Mouse (Mus musculus): ENCODE data around the gene Olfr998. TPM values are rescaled to one million over a fixed set of nuclear protein-coding genes. Genes with fewer than 3 reads are reported as not detected.
"Not testable (repeated sequence)": the region's sequence is repeated elsewhere in the genome, so short reads cannot be mapped to it uniquely, and the experiment has no call there.

Olfr998 gene
- polyA plus RNA-seq (2012; fragmentation: generic; extraction: Trizol): not detected
- long read RNA-seq, experiment 1: 0 reads
- long read RNA-seq, experiment 2: 0 reads

DNA sequence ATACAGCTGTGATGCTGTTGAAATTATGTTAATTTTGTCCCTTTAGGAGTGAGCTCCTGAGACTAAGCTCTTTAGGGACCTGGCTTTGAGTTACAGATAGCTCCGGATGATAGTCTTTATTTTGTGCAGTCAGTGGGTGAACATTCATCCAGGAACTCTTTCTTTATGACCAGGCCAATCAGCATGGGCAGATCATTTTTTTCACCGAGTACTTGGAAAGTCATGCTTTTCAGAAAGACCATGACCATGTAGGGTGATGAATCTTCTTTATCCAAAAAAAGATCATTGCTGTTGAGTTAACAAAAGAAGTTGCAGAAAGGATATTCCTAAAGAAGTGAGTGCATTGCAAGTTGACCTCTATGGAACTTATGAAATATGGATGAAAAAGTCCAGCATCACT, at the start of gene Olfr998:
Gene Olfr998 (plus strand): TSS at position 301 of the 400 bp plus-strand sequence.
- not testable (repeated sequence) for H3K79me3 ChIP-seq (ENCODE audit: low read depth); H3K79me2 ChIP-seq (ENCODE audit: control insufficient read depth, insufficient read depth); H3K4me3 ChIP-seq (ENCODE audit: insufficient read depth, poor library complexity, severe bottlenecking); H3K36me3 ChIP-seq (ENCODE audit: control insufficient read depth, insufficient read depth); H3K27me3 ChIP-seq (ENCODE audit: control insufficient read depth, insufficient read depth, insufficient read length); H3ac ChIP-seq (ENCODE audit: control insufficient read depth, insufficient read length, low read depth)

DNA sequence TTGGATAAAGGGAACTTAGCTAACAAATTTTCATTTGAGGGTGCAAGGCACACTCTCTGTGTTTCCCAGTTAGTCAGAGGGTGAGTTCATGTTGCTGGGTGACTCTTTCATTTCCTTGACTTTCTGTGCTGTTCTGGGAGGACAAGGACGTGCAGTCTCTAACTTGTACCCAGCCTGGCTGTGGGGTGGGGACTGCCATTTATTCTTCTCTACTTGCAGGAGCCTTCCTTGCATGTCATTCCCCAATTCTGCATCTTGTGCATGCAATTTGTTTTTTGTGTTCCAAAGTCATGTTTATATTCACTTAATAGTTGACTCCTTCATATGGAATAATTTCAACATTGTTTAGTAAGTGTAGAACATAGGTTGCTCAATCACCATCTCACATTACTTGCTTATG, 33.9 kb upstream of the Olfr998 start:
- H3K79me3 ChIP-seq (ENCODE audit: low read depth): no peaks in the 10 kb centered on the region
- no peak overlapping the region for H3K4me3 ChIP-seq (ENCODE audit: insufficient read depth, poor library complexity, severe bottlenecking)
- H3K79me2 ChIP-seq (ENCODE audit: control insufficient read depth, insufficient read depth): no peaks in the 10 kb centered on the region
- H3ac ChIP-seq (ENCODE audit: control insufficient read depth, insufficient read length, low read depth): no peak overlapping the region
- H3K27me3 ChIP-seq (ENCODE audit: control insufficient read depth, insufficient read depth, insufficient read length): no peaks in the 10 kb centered on the region
- H3K36me3 ChIP-seq (ENCODE audit: control insufficient read depth, insufficient read depth): no peaks in the 10 kb centered on the region
- TF ChIP-seq CTCF (IDR thresholded peaks at IDR 0.05; ENCODE audit: control insufficient read depth, insufficient read depth, insufficient read length) (no peak), CEBPB (IDR thresholded peaks at IDR 0.05; ENCODE audit: low read depth) (no peak), USF1 (IDR thresholded peaks at IDR 0.05; ENCODE audit: low read depth) (no peak), MYOG (IDR thresholded peaks at IDR 0.05; ENCODE audit: control insufficient read depth, extremely low read depth, insufficient read length) (no peak), MAX (IDR thresholded peaks at IDR 0.05) (no peak), MYOD1 (IDR thresholded peaks at IDR 0.05; ENCODE audit: control insufficient read depth, insufficient read length, low read depth) (no peak), FOSL1 (IDR thresholded peaks at IDR 0.05; ENCODE audit: insufficient read depth, low read length, poor library complexity, severe bottlenecking) (no peak)

DNA sequence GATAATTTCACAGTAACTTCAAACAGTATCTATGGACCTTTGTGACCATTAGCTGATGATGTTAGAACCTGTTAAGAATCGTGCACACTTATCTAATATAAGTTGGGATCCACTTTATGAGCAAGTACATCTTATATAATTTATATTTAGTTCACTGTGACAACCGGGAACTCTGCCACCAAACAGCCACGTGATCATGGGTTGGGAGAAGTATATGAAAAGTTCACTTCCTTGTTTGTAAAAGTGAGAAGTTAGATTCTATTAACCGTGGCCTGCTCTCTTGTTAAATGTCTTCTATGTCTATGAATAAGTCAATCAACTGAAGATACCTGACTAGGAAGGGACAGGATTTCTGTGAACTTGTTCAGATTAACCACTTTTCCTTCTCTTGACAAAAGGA, 28.5 kb upstream of the Olfr998 start:
- H3ac ChIP-seq (ENCODE audit: control insufficient read depth, insufficient read length, low read depth): no peak overlapping the region

DNA sequence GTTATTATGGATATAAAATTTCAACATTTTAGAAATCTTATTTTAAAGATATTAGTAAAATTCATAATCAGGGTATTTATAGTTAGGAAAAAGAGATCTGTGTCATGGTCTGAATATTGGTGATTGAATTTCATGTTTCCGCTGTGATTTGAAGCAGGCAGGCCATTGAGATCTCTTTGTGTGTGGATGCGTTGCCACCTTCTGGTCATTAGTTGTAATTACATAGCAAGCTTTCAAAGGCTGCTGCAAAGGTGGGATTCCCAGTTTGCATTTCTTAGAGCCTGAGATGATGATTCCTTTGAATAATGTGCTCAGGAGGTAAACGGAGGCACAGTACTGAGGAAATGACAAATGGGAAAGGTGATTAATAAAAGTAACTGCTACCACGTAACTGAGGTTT, 27.6 kb upstream of the Olfr998 start:
- Histone ChIP-seq H3K27me3 (ENCODE audit: control insufficient read depth, insufficient read depth, insufficient read length) (no peaks in the 10 kb centered on the region), H3K4me3 (ENCODE audit: insufficient read depth, poor library complexity, severe bottlenecking) (no peak overlapping the region), H3ac (ENCODE audit: control insufficient read depth, insufficient read length, low read depth) (no peak overlapping the region), H3K79me2 (ENCODE audit: control insufficient read depth, insufficient read depth) (no peaks in the 10 kb centered on the region), H3K79me3 (ENCODE audit: low read depth) (no peaks in the 10 kb centered on the region), H3K36me3 (ENCODE audit: control insufficient read depth, insufficient read depth) (no peaks in the 10 kb centered on the region)
- no peak for TF ChIP-seq MAX (IDR thresholded peaks at IDR 0.05)
- no peak for TF ChIP-seq MYOD1 (IDR thresholded peaks at IDR 0.05; ENCODE audit: control insufficient read depth, insufficient read length, low read depth)
- TF ChIP-seq CTCF (IDR thresholded peaks at IDR 0.05; ENCODE audit: control insufficient read depth, insufficient read depth, insufficient read length): peak; percentile 13
- TF ChIP-seq FOSL1 (IDR thresholded peaks at IDR 0.05; ENCODE audit: insufficient read depth, low read length, poor library complexity, severe bottlenecking): no peak
- no peak for TF ChIP-seq MYOG (IDR thresholded peaks at IDR 0.05; ENCODE audit: control insufficient read depth, extremely low read depth, insufficient read length)

More for the DNA sequence above, 28.5 kb upstream of the Olfr998 start:
- Histone ChIP-seq H3K4me3 (ENCODE audit: insufficient read depth, poor library complexity, severe bottlenecking) (no peak overlapping the region), H3K27me3 (ENCODE audit: control insufficient read depth, insufficient read depth, insufficient read length) (no peaks in the 10 kb centered on the region), H3K79me2 (ENCODE audit: control insufficient read depth, insufficient read depth) (no peaks in the 10 kb centered on the region), H3K79me3 (ENCODE audit: low read depth) (no peaks in the 10 kb centered on the region), H3K36me3 (ENCODE audit: control insufficient read depth, insufficient read depth) (no peaks in the 10 kb centered on the region)
- TF ChIP-seq MAX (IDR thresholded peaks at IDR 0.05) (no peak), FOSL1 (IDR thresholded peaks at IDR 0.05; ENCODE audit: insufficient read depth, low read length, poor library complexity, severe bottlenecking) (no peak)

GRCm38 (mm10) chr2:85578915-85579314, 9.8 kb upstream of the Olfr998 start, which contains the start of gene Olfr996:
Gene Olfr996 (plus strand): TSS chr2:85579215.
- Histone ChIP-seq H3K36me3 (ENCODE audit: control insufficient read depth, insufficient read depth) (no peaks in the 10 kb centered on the region), H3K4me3 (ENCODE audit: insufficient read depth, poor library complexity, severe bottlenecking) (no peak within 1 kb of the TSS), H3K79me2 (ENCODE audit: control insufficient read depth, insufficient read depth) (no peaks in the 10 kb centered on the region), H3ac (ENCODE audit: control insufficient read depth, insufficient read length, low read depth) (no peak within 1 kb of the TSS), H3K79me3 (ENCODE audit: low read depth) (no peaks in the 10 kb centered on the region), H3K27me3 (ENCODE audit: control insufficient read depth, insufficient read depth, insufficient read length) (no peaks in the 10 kb centered on the region)
- no peak for TF ChIP-seq USF1 (IDR thresholded peaks at IDR 0.05; ENCODE audit: low read depth)
- no peak for TF ChIP-seq FOSL1 (IDR thresholded peaks at IDR 0.05; ENCODE audit: insufficient read depth, low read length, poor library complexity, severe bottlenecking)
- TF ChIP-seq CEBPB (IDR thresholded peaks at IDR 0.05; ENCODE audit: low read depth): no peak
- TF ChIP-seq MYOD1 (IDR thresholded peaks at IDR 0.05; ENCODE audit: control insufficient read depth, insufficient read length, low read depth): no peak
- TF ChIP-seq CTCF (IDR thresholded peaks at IDR 0.05; ENCODE audit: control insufficient read depth, insufficient read depth, insufficient read length): no peak
- no peak for TF ChIP-seq MAX (IDR thresholded peaks at IDR 0.05)
- TF ChIP-seq MYOG (IDR thresholded peaks at IDR 0.05; ENCODE audit: control insufficient read depth, extremely low read depth, insufficient read length): no peak

- no peaks in the 10 kb centered on the region for H3K27me3 ChIP-seq (ENCODE audit: control insufficient read depth, insufficient read depth, insufficient read length)
- no peaks in the 10 kb centered on the region for H3K36me3 ChIP-seq (ENCODE audit: control insufficient read depth, insufficient read depth)
- H3K79me2 ChIP-seq (ENCODE audit: control insufficient read depth, insufficient read depth): no peaks in the 10 kb centered on the region
- TF ChIP-seq CEBPB (IDR thresholded peaks at IDR 0.05; ENCODE audit: low read depth) (no peak), MYOD1 (IDR thresholded peaks at IDR 0.05; ENCODE audit: control insufficient read depth, insufficient read length, low read depth) (no peak), FOSL1 (IDR thresholded peaks at IDR 0.05; ENCODE audit: insufficient read depth, low read length, poor library complexity, severe bottlenecking) (no peak), CTCF (IDR thresholded peaks at IDR 0.05; ENCODE audit: control insufficient read depth, insufficient read depth, insufficient read length) (no peak), USF1 (IDR thresholded peaks at IDR 0.05; ENCODE audit: low read depth) (no peak), MYOG (IDR thresholded peaks at IDR 0.05; ENCODE audit: control insufficient read depth, extremely low read depth, insufficient read length) (no peak), MAX (IDR thresholded peaks at IDR 0.05) (no peak)
- H3K4me3 ChIP-seq (ENCODE audit: insufficient read depth, poor library complexity, severe bottlenecking): no peak within 1 kb of the TSS
- H3ac ChIP-seq (ENCODE audit: control insufficient read depth, insufficient read length, low read depth): no peak within 1 kb of the TSS
- no peaks in the 10 kb centered on the region for H3K79me3 ChIP-seq (ENCODE audit: low read depth)
Measured at GRCm38 (mm10) chr2:85611803-85612202, 23.1 kb downstream of the Olfr998 start, which contains the start of gene Olfr1000. Gene Olfr1000 (minus strand): TSS chr2:85611903.

Other genes starting within 250 kb of the Olfr998 start
- gene Olfr987, start 249.6 kb upstream of the Olfr998 start, polyA plus RNA-seq (2012; fragmentation: generic; extraction: Trizol): not detected
- gene Olfr988, start 225.7 kb upstream of the Olfr998 start, polyA plus RNA-seq (2012; fragmentation: generic; extraction: Trizol): not detected
- gene Olfr992, start 179.5 kb upstream of the Olfr998 start, polyA plus RNA-seq (2012; fragmentation: generic; extraction: Trizol): not detected
- gene Olfr993, start 174.1 kb upstream of the Olfr998 start, polyA plus RNA-seq (2012; fragmentation: generic; extraction: Trizol): not detected
- gene Olfr994, start 152.5 kb upstream of the Olfr998 start, polyA plus RNA-seq (2012; fragmentation: generic; extraction: Trizol): not detected
- not detected for gene Olfr995, start 145.3 kb upstream of the Olfr998 start, polyA plus RNA-seq (2012; fragmentation: generic; extraction: Trizol)
- gene 4833423E24Rik, start 69.9 kb upstream of the Olfr998 start, polyA plus RNA-seq (2012; fragmentation: generic; extraction: Trizol): not detected
- gene Olfr996, start 9.7 kb upstream of the Olfr998 start, polyA plus RNA-seq (2012; fragmentation: generic; extraction: Trizol): not detected
- gene Olfr1000, start 23.0 kb downstream of the Olfr998 start, polyA plus RNA-seq (2012; fragmentation: generic; extraction: Trizol): not detected
- not detected for gene Olfr1002, start 61.8 kb downstream of the Olfr998 start, polyA plus RNA-seq (2012; fragmentation: generic; extraction: Trizol)
- gene Olfr154, start 75.5 kb downstream of the Olfr998 start, polyA plus RNA-seq (2012; fragmentation: generic; extraction: Trizol): not detected
- not detected for gene Olfr1006, start 89.8 kb downstream of the Olfr998 start, polyA plus RNA-seq (2012; fragmentation: generic; extraction: Trizol)
- gene Olfr1008, start 100.5 kb downstream of the Olfr998 start, polyA plus RNA-seq (2012; fragmentation: generic; extraction: Trizol): not detected
- not detected for gene Olfr1009, start 126.5 kb downstream of the Olfr998 start, polyA plus RNA-seq (2012; fragmentation: generic; extraction: Trizol)
- not detected for gene Olfr1012, start 173.8 kb downstream of the Olfr998 start, polyA plus RNA-seq (2012; fragmentation: generic; extraction: Trizol)
- not detected for gene Olfr1013, start 178.2 kb downstream of the Olfr998 start, polyA plus RNA-seq (2012; fragmentation: generic; extraction: Trizol)
- not detected for gene Olfr1014, start 183.8 kb downstream of the Olfr998 start, polyA plus RNA-seq (2012; fragmentation: generic; extraction: Trizol)
- not detected for gene Olfr1015, start 193.1 kb downstream of the Olfr998 start, polyA plus RNA-seq (2012; fragmentation: generic; extraction: Trizol)
- gene Olfr1016, start 213.6 kb downstream of the Olfr998 start, polyA plus RNA-seq (2012; fragmentation: generic; extraction: Trizol): not detected
- gene Olfr1018, start 229.5 kb downstream of the Olfr998 start, polyA plus RNA-seq (2012; fragmentation: generic; extraction: Trizol): not detected

Data from C2C12 (cell line).